Mouse (Mus musculus): Measurements from ENCODE around the gene Gm37240.

GRCm38 (mm10) chr3:84927168-84927794 is 960.0 kb downstream of the Gm37240 start:
- no peak for TF ChIP-seq CHD2 (IDR thresholded peaks at IDR 0.05; ENCODE audit: low read depth, low read length)
- TF ChIP-seq HCFC1 (IDR thresholded peaks at IDR 0.05; ENCODE audit: borderline replicate concordance, insufficient read depth, low read length) = no peak
- TF ChIP-seq ZC3H11A (IDR thresholded peaks at IDR 0.05; ENCODE audit: borderline replicate concordance, low read depth, low read length) = no peak
- no peak for TF ChIP-seq MAFK (IDR thresholded peaks at IDR 0.05; ENCODE audit: insufficient read depth, low read depth, low read length)
- no peak for TF ChIP-seq ZNF384 (IDR thresholded peaks at IDR 0.05; ENCODE audit: low read depth, low read length)

Measured in ES-E14 (cell line).